Mouse (Mus musculus) CD4-positive, CD25-positive, alpha-beta regulatory T cell, adult 2 months (primary cell): Measurements from ENCODE around the gene Zc3h12d.

ENCODE experiments used
- DNase-seq: peaks from one replicate; pipeline ENCODE4 v3.0.0-alpha.2; 2012; ENCODE audit warnings: low read depth, low spot score

Zc3h12d gene

GRCm38 (mm10) chr10:7838874-7839421 lies 6.7 kb downstream of the Zc3h12d start:
- peak; percentile 54 for DNase-seq

DNA sequence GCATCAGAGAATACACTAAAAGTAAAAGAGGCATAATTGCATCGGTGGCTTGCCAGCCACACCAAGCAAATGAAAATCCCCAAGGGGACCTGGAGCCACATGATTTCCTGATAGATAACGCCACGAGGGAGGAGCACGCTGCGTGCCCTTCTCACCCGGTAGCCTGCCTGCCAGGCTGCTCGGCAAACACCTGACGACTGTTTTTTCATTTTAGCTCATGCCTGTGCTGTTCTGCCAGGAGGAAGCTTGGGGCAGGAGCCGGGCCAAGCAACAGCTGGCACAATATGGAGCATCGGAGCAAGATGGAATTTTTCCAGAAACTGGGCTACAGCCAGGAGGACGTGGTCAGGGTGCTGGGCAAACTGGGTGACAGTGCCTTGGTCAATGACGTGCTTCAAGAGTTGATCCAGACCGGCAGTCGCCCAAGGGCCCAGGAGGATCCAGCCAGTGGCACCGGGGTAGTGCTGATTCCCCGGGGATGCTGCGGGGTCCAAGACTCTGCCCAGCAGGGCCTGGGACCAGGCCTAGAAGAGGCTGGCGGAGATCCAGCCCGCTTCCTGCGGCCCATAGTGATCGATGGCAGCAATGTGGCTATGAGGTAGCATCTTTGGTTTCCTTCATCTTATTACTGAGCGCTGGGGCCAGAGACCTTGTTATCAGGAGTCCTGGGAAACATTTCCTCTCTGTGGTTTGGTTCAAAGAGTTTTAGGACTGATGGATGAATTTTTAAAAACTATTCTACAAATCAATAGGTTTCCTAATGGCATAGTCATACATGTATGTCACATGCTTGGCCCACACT lies 7.5 kb downstream of the Zc3h12d start:
- peak; percentile 84 for DNase-seq

- no peak for DNase-seq
Observed at GRCm38 (mm10) chr10:7840353-7840733, 8.1 kb downstream of the Zc3h12d start.

GRCm38 (mm10) chr10:7840785-7841184 lies 8.5 kb downstream of the Zc3h12d start:
- no peak for DNase-seq

- DNase-seq, result no peak
Observed at GRCm38 (mm10) chr10:7841571-7842080, 9.4 kb downstream of the Zc3h12d start.

DNA sequence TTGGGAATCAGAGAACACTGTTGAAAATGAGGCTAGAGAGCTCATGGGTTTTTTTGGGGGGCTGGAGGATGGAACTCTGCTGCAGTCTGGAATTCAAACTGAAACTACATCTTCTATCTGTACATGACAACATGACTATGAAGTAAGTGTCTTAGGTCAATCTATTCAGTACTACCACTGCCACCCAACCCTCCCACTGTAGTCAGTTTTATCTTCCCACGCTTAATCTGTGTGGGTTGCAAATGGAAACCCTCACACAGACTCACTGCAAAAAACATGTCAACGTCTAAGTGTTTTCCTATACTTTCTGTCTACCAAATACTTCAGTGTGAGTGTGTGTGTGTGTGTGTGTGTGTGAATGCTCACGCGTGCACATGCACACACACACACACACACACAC lies 10.9 kb downstream of the Zc3h12d start:
- DNase-seq, result peak; percentile 64

DNA sequence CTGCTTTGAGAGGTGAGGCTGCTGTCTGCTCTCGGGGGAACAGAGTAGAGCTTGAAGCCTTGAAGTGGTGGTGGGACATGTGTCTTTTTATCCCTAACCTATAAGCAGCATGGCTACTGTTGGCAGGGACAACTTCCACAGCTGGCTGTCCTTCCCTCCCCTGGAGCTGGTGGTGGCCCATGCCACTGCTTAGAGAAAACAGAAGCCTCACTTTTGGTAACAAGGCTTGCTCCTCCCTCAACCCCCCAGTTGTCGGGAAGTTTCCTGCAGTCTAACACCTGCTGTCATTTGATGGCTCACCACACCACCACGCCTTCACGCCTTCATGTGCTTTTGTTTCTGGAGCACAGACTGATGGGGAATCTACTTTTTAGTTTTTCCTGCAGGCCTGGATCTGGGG lies 11.9 kb downstream of the Zc3h12d start:
- DNase-seq, result peak; percentile 63

DNA sequence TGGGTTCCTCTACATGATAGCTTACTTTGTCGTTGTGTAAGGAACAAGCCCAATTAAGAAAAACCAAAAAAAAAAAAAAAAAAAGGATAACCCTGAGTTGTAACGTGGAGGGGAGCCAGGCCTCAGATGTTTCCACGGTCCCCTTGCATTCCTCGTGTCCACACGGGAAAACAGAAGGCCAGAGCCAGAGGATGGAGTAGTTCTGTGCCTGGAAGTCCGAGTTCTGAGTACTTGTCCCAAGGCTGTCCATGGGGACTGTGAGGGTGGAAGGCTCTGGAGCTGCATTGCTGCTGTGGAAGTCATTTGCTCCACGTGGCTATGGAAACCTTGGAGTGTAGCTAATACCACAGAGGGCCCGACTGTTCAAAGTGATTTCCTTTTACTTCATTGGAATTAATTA lies 12.9 kb downstream of the Zc3h12d start:
- DNase-seq, result no peak

DNA sequence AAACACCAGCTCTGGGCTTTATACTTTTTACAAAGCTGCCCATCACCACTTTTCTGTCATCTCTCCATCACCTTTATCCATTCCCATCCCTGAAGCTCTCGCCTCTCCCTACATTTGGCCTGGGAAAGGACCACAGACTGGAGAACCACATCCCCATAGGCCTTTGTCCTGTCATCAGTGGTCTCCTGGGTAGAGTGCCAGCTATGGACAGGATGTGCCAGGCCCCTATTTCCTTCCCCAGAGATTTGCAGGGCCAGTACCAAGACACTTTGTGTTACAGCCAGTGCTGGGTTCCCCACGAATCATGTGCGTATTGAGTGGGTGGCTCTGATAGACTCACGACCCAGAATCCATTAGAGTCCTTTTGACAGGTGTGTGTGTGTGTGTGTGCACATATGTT lies 13.7 kb downstream of the Zc3h12d start:
- no peak for DNase-seq

DNA sequence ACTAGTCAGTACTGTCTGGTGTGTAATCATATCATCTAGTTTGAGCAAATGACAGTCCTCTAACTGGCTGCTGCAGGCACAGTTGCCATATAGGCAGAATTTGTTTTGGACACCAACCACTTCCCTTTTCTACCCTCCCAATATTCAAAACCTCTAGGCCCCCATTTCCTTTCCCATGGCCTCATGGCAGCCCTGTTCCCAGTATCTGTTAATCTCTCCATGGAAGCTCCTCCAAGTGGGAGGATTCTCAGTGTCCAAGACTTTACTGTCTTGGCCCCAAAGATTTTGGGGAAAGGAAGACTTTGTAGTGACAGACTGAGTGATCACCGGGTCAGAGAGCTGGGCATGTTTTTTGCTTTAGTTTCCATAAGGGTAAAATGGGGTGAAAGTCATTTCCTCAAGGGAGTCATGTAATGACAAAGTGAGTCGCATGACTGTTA lies 14.9 kb downstream of the Zc3h12d start:
- DNase-seq, result no peak

- DNase-seq, result no peak
Observed at GRCm38 (mm10) chr10:7851891-7852290, 19.6 kb downstream of the Zc3h12d start.

DNA sequence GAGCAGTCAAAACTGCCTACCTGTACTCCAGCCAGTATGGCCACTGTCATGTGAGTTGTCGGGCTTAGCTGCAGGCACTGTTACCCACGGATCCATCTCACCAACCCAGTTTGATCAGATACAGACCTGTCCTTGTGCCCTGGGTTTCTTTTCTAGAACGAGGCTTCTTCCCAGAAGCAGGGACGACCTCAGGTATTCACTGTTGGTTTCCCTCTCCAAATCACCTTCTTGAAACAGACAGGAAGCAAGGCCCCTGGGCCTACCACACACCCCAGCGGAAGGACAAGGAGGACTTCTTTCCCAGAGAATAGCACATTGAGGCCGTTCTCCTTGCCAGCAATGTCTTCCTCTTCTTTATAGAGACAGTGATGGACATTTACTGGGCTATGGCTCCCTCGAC lies 28.2 kb downstream of the Zc3h12d start:
- no peak for DNase-seq

DNA sequence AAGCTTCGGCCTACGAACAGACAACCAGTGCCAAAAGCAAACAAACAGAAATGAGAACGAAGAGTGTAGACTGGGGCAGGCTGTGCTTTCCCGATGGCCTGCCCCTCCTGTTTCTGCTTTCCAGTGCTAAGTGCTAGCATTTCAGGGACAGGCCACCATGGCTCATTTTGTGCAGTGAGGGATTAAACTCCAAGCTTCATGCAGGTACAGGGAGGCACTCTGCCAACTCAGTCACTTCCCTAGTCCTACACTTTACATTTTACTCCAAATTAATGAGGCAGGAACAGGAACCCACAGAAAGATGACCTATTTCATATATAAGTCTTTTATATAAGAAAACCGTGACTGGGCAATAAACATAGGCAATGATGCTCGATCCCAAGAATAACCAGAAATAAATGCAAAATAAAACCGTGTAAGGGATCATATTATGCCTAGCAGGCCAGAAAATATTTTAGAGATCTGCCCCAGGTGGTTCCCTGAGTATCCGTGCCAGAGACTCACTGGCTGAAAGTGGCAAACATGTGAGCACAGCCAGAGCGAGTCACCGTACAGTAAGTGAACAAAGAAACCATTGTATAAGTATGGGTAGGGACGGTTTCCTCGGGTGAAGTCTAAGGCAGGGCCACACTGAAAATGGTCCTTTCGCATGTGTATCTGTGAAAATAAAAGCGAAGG lies 29.1 kb downstream of the Zc3h12d start:
- no peak for DNase-seq

DNA sequence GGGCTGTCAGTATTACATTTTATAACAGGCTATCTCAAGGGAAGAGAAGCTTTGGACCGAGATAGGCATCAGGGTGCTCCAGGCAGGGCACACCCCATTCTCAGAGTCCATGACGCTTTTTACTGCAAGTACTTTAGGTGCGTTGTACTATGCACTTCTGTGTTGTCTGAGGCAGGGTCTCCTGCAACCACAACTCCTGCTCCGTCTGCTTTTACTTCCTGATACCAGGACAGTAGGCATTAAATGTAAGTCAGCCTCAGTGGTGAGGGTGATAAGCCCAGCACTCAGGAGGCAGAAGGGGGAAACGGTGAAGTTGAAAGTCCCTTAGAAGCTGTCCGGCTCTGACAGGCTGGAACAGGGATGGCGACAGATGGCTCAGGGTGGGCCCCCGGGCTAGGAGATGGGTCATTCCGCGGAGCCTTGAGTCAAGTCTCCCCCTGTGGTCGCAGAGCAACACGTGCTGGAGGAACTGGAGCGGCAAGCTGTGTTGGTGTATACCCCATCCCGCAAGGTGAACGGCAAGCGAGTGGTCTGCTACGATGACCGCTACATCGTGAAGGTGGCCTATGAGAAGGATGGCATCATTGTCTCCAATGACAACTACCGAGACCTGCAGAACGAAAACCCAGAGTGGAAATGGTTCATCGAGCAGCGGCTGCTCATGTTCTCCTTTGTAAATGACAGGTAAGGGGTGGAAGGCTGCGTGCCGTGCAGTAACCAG lies 29.8 kb downstream of the Zc3h12d start:
- no peak for DNase-seq

- no peak for DNase-seq
Observed at GRCm38 (mm10) chr10:7863411-7863810, 31.1 kb downstream of the Zc3h12d start.

- DNase-seq, result no peak
Observed at GRCm38 (mm10) chr10:7864184-7864583, 31.9 kb downstream of the Zc3h12d start.

DNA sequence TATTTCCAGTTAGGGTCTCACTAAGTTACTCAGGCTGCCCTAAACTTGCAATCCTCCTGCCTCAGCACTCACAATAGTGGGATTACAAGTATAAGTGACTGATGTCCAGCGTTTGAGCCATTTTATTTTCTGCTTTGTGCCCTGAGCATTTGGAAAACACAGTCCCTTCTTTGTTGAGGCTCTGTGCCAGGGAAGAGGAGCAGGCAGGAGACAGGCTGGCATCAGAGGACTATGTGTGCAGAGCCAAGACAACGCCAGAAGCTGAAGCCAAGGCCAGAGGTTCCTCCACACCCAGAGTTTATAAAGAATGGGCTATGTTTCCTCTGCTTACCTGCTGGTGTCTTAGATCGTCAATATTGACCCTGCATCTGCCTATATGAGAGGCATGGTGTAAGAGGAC lies 32.5 kb downstream of the Zc3h12d start:
- DNase-seq, result no peak

DNA sequence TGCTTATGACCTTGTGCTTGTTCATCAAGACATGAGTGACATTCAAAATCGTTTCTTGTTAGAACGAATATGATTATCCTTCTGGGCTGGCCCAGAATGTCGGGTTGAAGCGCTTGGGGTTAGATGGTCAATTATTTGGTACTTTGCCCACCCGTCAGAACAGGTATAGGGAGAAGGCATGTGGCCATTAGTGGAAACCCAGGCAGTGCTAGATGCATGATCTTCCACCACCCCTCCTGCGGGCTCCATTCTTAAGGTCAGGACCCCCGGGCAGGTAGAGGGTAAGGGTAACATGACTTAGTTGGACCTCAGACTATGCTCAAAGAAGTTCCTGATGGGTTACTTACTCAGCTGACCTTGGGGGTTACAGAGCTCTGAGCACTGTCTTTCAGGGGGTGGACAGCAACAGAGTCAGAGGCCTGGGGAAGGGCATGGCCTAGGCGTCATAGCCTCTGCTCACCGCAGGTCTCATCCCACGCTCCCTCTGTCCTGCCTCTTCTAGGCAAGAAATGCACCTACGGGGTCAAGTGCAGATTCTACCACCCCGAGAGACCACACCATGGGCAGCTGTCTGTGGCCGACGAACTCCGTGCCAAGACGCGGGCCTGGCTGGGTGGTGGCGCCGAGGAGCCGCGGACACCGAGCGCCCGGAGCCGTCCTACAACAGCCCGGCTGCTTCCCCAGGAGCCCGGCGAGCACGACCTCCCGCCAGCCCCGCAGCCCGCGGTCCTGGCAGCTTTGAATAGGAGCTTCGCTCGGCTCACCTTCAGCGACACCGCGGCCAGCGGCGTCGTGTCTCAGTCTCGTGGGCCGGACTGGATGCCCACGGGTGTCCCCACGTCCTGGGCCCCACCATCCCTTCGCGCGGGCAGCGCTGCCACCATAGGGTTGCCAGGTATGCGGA lies 34.7 kb downstream of the Zc3h12d start:
- DNase-seq, result no peak

GRCm38 (mm10) chr10:7867666-7868030 lies 35.4 kb downstream of the Zc3h12d start:
- DNase-seq, result no peak

DNA sequence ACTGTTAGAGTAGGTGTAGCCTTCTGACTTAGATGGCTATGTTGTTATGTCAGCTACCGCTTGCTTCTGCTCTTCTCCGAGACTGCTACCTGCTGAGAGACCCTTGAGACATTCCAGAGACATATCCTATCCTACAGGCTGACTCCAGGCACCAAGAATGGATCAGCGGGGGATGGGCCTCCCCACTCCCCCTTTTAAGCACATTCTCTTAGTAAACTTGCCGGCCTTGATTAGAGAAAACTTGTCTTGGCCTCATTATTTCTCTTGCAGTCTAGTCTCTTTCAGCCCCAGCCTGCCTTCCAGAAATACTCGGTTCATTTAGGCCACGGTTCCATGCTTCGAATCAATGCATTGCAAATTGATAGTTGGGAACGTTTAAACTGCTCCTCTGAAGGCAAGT lies 37.5 kb downstream of the Zc3h12d start:
- DNase-seq, result no peak
